Mouse (Mus musculus): Measurements from ENCODE around the gene Vps13d.

- TF ChIP-seq POLR2A (IDR thresholded peaks at IDR 0.05; ENCODE audit: low read depth, low read length) (no peak), JUND (conservative IDR thresholded peaks at IDR 0.05; ENCODE audit: low read depth, low read length) (no peak)
Measured at GRCm38 (mm10) chr4:145220001-145220400, 25.2 kb upstream of the Vps13d start.

Data from CH12.LX (cell line).